Mouse (Mus musculus) hindbrain, postnatal 0 days (tissue): ENCODE results near the gene Nppa. TPM values are rescaled to one million over a fixed set of nuclear protein-coding genes. Genes with fewer than 3 reads are reported as not detected.
"Not testable (repeated sequence)": the region's sequence is repeated elsewhere in the genome, so short reads cannot be mapped to it uniquely, and the experiment has no call there.

Experiments
- ATAC-seq: fragments of 200-750 bp; cut with Nextera tagmentation; 2 replicates; pipeline ENCODE4 v1.8.0; 2017; ENCODE audit warnings: mild to moderate bottlenecking, moderate TSS enrichment, moderate library complexity
- DNase-seq: peaks from one replicate; pipeline ENCODE4 v3.0.0-alpha.2; 2015; ENCODE audit warnings: low spot score
- H3K27ac ChIP-seq: fragments of 300-500 bp; sonication (generic); 2 replicates; pipeline ENCODE4 v1.5.1; 2014; ENCODE audit warnings: mild to moderate bottlenecking
- H3K27me3 ChIP-seq: fragments of 300-500 bp; sonication (generic); 2 replicates; pipeline ENCODE4 v1.6.1; 2014; ENCODE audit warnings: low read length, mixed read lengths; ENCODE audit not compliant: insufficient read depth
- H3K36me3 ChIP-seq: fragments of 300-500 bp; sonication (generic); 2 replicates; pipeline ENCODE4 v1.6.1; 2014; ENCODE audit warnings: low read length, mixed read lengths; ENCODE audit not compliant: insufficient read depth
- H3K4me1 ChIP-seq: fragments of 300-500 bp; sonication (generic); 2 replicates; pipeline ENCODE4 v1.6.1; 2014; ENCODE audit warnings: antibody characterized with exemption, low read length, mixed read lengths; ENCODE audit not compliant: insufficient read depth
- H3K4me2 ChIP-seq: fragments of 300-500 bp; sonication (generic); 2 replicates; pipeline ENCODE4 v1.6.1; 2014; ENCODE audit warnings: low read depth, mild to moderate bottlenecking, low read length, moderate library complexity, mixed read lengths
- H3K4me3 ChIP-seq: fragments of 300-500 bp; sonication (generic); 2 replicates; pipeline ENCODE4 v1.5.1; 2014; ENCODE audit warnings: low read length
- H3K9ac ChIP-seq: fragments of 300-500 bp; sonication (generic); replicated peaks from 2 replicates; pipeline ENCODE4 v1.6.1; 2014; ENCODE audit warnings: mild to moderate bottlenecking, low read length, moderate library complexity, mixed read lengths
- H3K9me3 ChIP-seq: fragments of 300-500 bp; sonication (generic); 2 replicates; pipeline ENCODE4 v1.6.1; 2016; ENCODE audit warnings: low read length, mixed read lengths
- CTCF ChIP-seq: IDR thresholded peaks from 2 replicates; pipeline ENCODE4 v1.5.1; 2016; ENCODE audit warnings: antibody characterized with exemption, control low read depth, low read depth
- WGBS: fragments of 180-500 bp; shearing (Covaris S2); extraction: QIAGEN DNeasy Blood & Tissue Kit; methylation state at CpG from one replicate; pipeline ENCODE4 v1.1.7; 2014; 5-methylcytosine and 5-hydroxymethylcytosine counted together
- polyA plus RNA-seq: library from polyadenylated mRNA; unstranded; fragments of >200 nt; fragmentation: Nextera tagmentation; extraction: Ambion mirVana; gene quantifications from 2 replicates; pipeline ENCODE4 v1.2.1, GENCODE M21; 2015
- total RNA-seq: library from RNA; depleted of rRNA; stranded (reverse); fragments of >200 nt; gene quantifications from 2 replicates; pipeline ENCODE4 v1.2.3, GENCODE M21; 2014

Gene Nppa
- total and polyA plus RNA-seq, 2 experiments from 2014 or later, result 0.58 to 2.6 TPM

GRCm38 (mm10) chr4:148039254-148040028 lies 38.9 kb downstream of the Nppa start:
- Histone ChIP-seq H3K4me3 (peak overlapping the region; percentile 94), H3K4me1 (peaks cover 24% of the 10 kb centered on the region)

GRCm38 (mm10) chr4:148040029-148040830 lies 39.7 kb downstream of the Nppa start:
- TF ChIP-seq CTCF, result no peak
- Histone ChIP-seq H3K4me3 (peak overlapping the region; percentile 94), H3K4me2 (peak overlapping the region; percentile 93), H3K4me1 (peaks cover 24% of the 10 kb centered on the region), H3K27me3 (no peaks in the 10 kb centered on the region), H3K27ac (peak overlapping the region; percentile 95), H3K36me3 (peaks cover 9% of the 10 kb centered on the region; the same call in 1 of the 2 replicates), H3K9me3 (no peaks in the 10 kb centered on the region), H3K9ac (peak overlapping the region; percentile 89)
- no peak for DNase-seq
- ATAC-seq, result no peak
- 60% methylated on average over 15 of the region's 15 CpGs for WGBS

More at GRCm38 (mm10) chr4:148039254-148040028, 38.9 kb downstream of the Nppa start:
- ATAC-seq (no peak), DNase-seq (peak; percentile 30)
- Histone ChIP-seq H3K9ac (peak overlapping the region; percentile 89), H3K27ac (peak overlapping the region; percentile 95), H3K36me3 (peaks cover 10% of the 10 kb centered on the region; the same call in 1 of the 2 replicates), H3K27me3 (no peaks in the 10 kb centered on the region), H3K4me2 (peak overlapping the region; percentile 93), H3K9me3 (no peaks in the 10 kb centered on the region)
- 17% methylated on average over 19 of the region's 19 CpGs for WGBS
- TF ChIP-seq CTCF, result peak; percentile 34; the same call in 1 of the 2 replicates

DNA sequence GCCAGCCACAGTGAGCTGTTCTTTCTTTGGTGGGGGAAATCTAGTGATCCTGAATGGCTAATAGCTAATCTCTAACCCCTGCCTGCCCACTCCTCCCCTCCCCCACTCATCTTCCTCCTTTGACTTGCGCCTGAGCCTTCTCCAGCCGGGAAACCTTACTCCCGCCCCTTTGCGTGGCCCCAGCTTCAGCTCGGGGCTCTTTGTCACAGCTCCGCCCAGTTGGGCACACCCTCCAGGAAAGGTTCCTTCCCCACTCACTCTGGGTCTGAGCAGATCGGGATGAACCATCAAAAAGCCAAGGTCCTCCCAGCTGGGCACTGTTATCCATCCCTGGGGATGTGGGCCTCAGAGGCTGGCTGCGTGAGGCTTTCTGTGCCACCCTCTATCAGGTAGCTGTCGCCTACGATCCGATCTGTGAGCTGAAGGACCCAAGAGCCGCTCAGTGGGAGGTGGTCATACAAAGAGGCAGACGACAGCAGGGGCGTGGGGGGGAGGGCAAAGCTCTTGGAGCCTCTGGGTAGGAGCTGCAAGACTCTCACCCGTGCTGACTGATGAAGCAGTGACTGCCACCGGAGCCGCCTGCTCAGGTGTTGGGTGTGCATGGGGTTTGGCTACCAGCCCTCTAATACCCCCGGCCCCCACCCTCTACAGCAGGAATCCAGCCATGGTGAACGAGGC lies 40.5 kb downstream of the Nppa start:
- WGBS, result 3% methylated on average over 19 of the region's 19 CpGs
- Histone ChIP-seq H3K4me2 (peak overlapping the region; percentile 93), H3K9ac (peak overlapping the region; percentile 25), H3K9me3 (no peaks in the 10 kb centered on the region), H3K4me3 (peak overlapping the region; percentile 34), H3K27ac (peak overlapping the region; percentile 62), H3K27me3 (no peaks in the 10 kb centered on the region), H3K36me3 (peaks cover 9% of the 10 kb centered on the region; the same call in 1 of the 2 replicates), H3K4me1 (peaks cover 24% of the 10 kb centered on the region)
- ATAC-seq, result no peak
- TF ChIP-seq CTCF, result no peak
- DNase-seq, result peak; percentile 66

- Histone ChIP-seq H3K27me3 (no peaks in the 10 kb centered on the region), H3K4me3 (peak overlapping the region; percentile 34), H3K9ac (peak overlapping the region; percentile 25; the same call in 1 of the 2 replicates), H3K4me1 (peaks cover 24% of the 10 kb centered on the region), H3K27ac (peak overlapping the region; percentile 62), H3K9me3 (no peaks in the 10 kb centered on the region), H3K36me3 (peaks cover 9% of the 10 kb centered on the region; the same call in 1 of the 2 replicates), H3K4me2 (peak overlapping the region; percentile 93)
- ATAC-seq, result no peak
- 5% methylated on average over 16 of the region's 16 CpGs for WGBS
- no peak for TF ChIP-seq CTCF
- DNase-seq, result no peak
Observed at GRCm38 (mm10) chr4:148041611-148042191, 41.2 kb downstream of the Nppa start.

DNA sequence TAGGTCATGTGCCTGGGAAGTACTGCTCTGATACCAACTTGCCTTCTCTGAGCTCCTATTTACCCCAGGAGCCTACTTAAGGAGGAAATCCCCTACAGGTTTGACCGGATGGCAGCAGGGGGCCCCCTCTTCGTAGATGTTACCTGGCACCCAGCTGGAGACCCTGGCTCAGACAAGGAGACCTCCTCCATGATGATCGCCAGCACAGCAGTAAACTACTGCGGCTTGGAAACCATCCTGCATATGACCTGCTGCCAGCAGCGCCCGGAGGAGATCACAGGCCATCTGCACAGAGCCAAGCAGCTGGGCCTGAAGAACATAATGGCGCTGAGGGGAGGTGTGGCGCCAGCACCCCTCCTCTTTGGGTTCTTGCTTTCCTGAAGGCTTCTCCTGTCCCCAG lies 42.8 kb downstream of the Nppa start:
- peaks cover 18% of the 10 kb centered on the region for H3K4me1 ChIP-seq
- H3K9ac ChIP-seq, H3K27me3 ChIP-seq, H3K4me3 ChIP-seq, H3K4me2 ChIP-seq, ATAC-seq, H3K9me3 ChIP-seq, DNase-seq: not testable (repeated sequence)
- WGBS, result 56% methylated on average over 6 of the region's 8 CpGs
- H3K27ac ChIP-seq, result 0 out of 2 replicates have a peak overlapping the region, but pooled peaks have one; percentile 15
- peaks cover 17% of the 10 kb centered on the region; the same call in 1 of the 2 replicates for H3K36me3 ChIP-seq

GRCm38 (mm10) chr4:148044113-148044512 lies 43.6 kb downstream of the Nppa start:
- Histone ChIP-seq H3K4me1 (peaks cover 18% of the 10 kb centered on the region), H3K36me3 (peaks cover 19% of the 10 kb centered on the region; the same call in 1 of the 2 replicates), H3K4me2 (no peak overlapping the region), H3K9ac (no peak overlapping the region), H3K27ac (no peak overlapping the region), H3K4me3 (no peak overlapping the region), H3K27me3 (no peaks in the 10 kb centered on the region), H3K9me3 (no peaks in the 10 kb centered on the region)
- no peak for TF ChIP-seq CTCF
- ATAC-seq (no peak), DNase-seq (no peak)
- WGBS, result 95% methylated on average over 2 of the region's 2 CpGs
